Mouse (Mus musculus) G1E (cell line): ENCODE data around the gene Top1. TPM values are rescaled to one million over a fixed set of nuclear protein-coding genes. Genes with fewer than 3 reads are reported as not detected.

Experiments used
- ATAC-seq: 2 replicates; pipeline ENCODE4 v1.8.0; 2016; ENCODE audit warnings: mild to moderate bottlenecking; ENCODE audit not compliant: insufficient number of reproducible peaks, poor library complexity, low FRiP score, severe bottlenecking; ENCODE audit errors: extremely low read depth
- DNase-seq: peaks from one replicate; pipeline ENCODE4 v3.0.0; 2012; ENCODE audit warnings: low spot score
- H3K27me3 ChIP-seq: 2 replicates; pipeline ENCODE4 v1.6.1; 2012; ENCODE audit warnings: mild to moderate bottlenecking, low read length, inconsistent platforms; ENCODE audit not compliant: insufficient read depth
- H3K36me3 ChIP-seq: replicated peaks from 2 replicates; pipeline ENCODE3; 2012; ENCODE audit warnings: mild to moderate bottlenecking, inconsistent platforms
- H3K4me1 ChIP-seq: 2 replicates; pipeline ENCODE4 v1.6.1; 2012; ENCODE audit warnings: low read depth, low read length, inconsistent platforms, mixed read lengths; ENCODE audit not compliant: insufficient read depth
- H3K4me3 ChIP-seq: 2 replicates; pipeline ENCODE4 v1.5.1; 2012; ENCODE audit warnings: low read depth, mild to moderate bottlenecking, inconsistent platforms, low read length, moderate library complexity, mixed read lengths
- H3K9me3 ChIP-seq: replicated peaks from 2 replicates; pipeline ENCODE4 v1.6.1; 2012; ENCODE audit warnings: inconsistent platforms
- CTCF ChIP-seq: IDR thresholded peaks from 2 replicates; pipeline ENCODE4 v1.5.1; 2012; ENCODE audit warnings: low read depth, low read length, inconsistent platforms, mixed read lengths
- GATA1 ChIP-seq: IDR thresholded peaks from 2 replicates; pipeline ENCODE4 v1.6.1; 2012; ENCODE audit warnings: borderline replicate concordance, low read length, inconsistent platforms, mixed read lengths
- GATA2 ChIP-seq: IDR thresholded peaks from 2 replicates; pipeline ENCODE4 v1.6.1; 2012; ENCODE audit warnings: low read depth, low read length, inconsistent platforms, borderline replicate concordance
- POLR2AphosphoS5 ChIP-seq: IDR thresholded peaks from 2 replicates; pipeline ENCODE4 v1.6.1; 2012; ENCODE audit warnings: low read depth, low read length, inconsistent platforms; ENCODE audit not compliant: insufficient replicate concordance
- TAL1 ChIP-seq: conservative IDR thresholded peaks from 2 replicates; pipeline ENCODE4 v1.6.1; 2012; ENCODE audit warnings: low read depth, low read length, inconsistent platforms, mixed read lengths
- polyA plus RNA-seq: library from polyadenylated mRNA; stranded (reverse); fragments of >175 nt; gene quantifications from 2 replicates; pipeline ENCODE4 v1.2.3, GENCODE M21; 2012
- total RNA-seq, 2 experiments: library from RNA; stranded (forward) in 1 of 2; stranded (reverse) in 1 of 2; fragments of 200-1000 nt in 1 of 2; fragments of >200 nt in 1 of 2; fragmentation: Nextera tagmentation in 1 of 2; gene quantifications; 2 replicates each; pipeline ENCODE4 v1.2.3; 2014 to 2017

Top1 gene
- total and polyA plus RNA-seq, 3 experiments = 113 to 184 (median 136) TPM

GRCm38 (mm10) chr2:160771325-160772276 lies 125.9 kb downstream of the Top1 start:
- Histone ChIP-seq H3K9me3 (no peaks in the 10 kb centered on the region), H3K27me3 (no peaks in the 10 kb centered on the region), H3K36me3 (peaks cover 8% of the 10 kb centered on the region), H3K4me1 (no peaks in the 10 kb centered on the region), H3K4me3 (no peak overlapping the region)
- DNase-seq (no peak), ATAC-seq (no peak)
- TF ChIP-seq POLR2AphosphoS5 = no peak
- no peak for TF ChIP-seq CTCF
- TF ChIP-seq GATA1 = no peak
- TF ChIP-seq TAL1 = no peak
- no peak for TF ChIP-seq GATA2

Other genes with a start within 250 kb of the Top1 start
- gene Plcg1, start 85.4 kb downstream of the Top1 start, total RNA-seq (2014; fragmentation: Nextera tagmentation) = 11.1 and 17.5 TPM in 2 replicates
- 31.5 and 38.9 TPM in 2 replicates for gene Plcg1, start 85.4 kb downstream of the Top1 start, total RNA-seq (2017)
- 4.1 and 5.1 TPM in 2 replicates for gene Plcg1, start 85.4 kb downstream of the Top1 start, polyA plus RNA-seq
- gene Zhx3, start 227.1 kb downstream of the Top1 start, total RNA-seq (2014; fragmentation: Nextera tagmentation) = 8.4 and 12.2 TPM in 2 replicates
- 6.7 and 8.2 TPM in 2 replicates for gene Zhx3, start 227.1 kb downstream of the Top1 start, total RNA-seq (2017)
- 1.6 and 1.7 TPM in 2 replicates for gene Zhx3, start 227.1 kb downstream of the Top1 start, polyA plus RNA-seq
- gene Lpin3, start 234.8 kb downstream of the Top1 start, total RNA-seq (2014; fragmentation: Nextera tagmentation) = not detected in 2 replicates
- gene Lpin3, start 234.8 kb downstream of the Top1 start, total RNA-seq (2017) = 0.05 and 0.29 TPM in 2 replicates
- 0.11 and 0.18 TPM in 2 replicates for gene Lpin3, start 234.8 kb downstream of the Top1 start, polyA plus RNA-seq